Mouse (Mus musculus) testis, adult 10 weeks (tissue): ENCODE data around the gene Arhgef12. TPM values are rescaled to one million over a fixed set of nuclear protein-coding genes. Genes with fewer than 3 reads are reported as not detected.

Experiments used
- polyA plus RNA-seq: library from polyadenylated mRNA; stranded (reverse); fragments of 350-450 nt; fragmentation: Illumina TruSeq; extraction: RNeasy Lipid Tissue Mini Kit (QIAGEN cat#74804); gene quantifications from one replicate; pipeline ENCODE4 v1.2.3, GENCODE M21; 2014; ENCODE audit warnings: low read depth, low replicate concordance

Gene Arhgef12
- 12.2 TPM for polyA plus RNA-seq

DNA sequence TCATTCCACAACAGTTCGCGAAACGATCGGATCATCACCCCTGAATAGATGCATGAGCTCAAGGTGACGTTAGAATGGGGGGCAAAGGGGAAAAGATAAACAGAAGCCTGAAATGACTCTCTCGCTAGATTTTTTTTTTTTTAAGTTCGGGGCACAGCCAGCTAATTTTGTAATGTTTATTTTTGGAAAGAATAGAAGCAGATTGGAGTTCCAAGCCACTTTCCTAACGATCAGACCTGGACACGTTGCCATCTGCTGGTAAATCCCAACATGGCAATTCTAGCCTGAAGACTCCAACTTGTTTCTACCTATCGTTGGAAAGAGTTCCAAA, at the start of gene Arhgef12:
Arhgef12 (minus strand) TSS at position 53 of the 331 bp plus-strand sequence.

DNA sequence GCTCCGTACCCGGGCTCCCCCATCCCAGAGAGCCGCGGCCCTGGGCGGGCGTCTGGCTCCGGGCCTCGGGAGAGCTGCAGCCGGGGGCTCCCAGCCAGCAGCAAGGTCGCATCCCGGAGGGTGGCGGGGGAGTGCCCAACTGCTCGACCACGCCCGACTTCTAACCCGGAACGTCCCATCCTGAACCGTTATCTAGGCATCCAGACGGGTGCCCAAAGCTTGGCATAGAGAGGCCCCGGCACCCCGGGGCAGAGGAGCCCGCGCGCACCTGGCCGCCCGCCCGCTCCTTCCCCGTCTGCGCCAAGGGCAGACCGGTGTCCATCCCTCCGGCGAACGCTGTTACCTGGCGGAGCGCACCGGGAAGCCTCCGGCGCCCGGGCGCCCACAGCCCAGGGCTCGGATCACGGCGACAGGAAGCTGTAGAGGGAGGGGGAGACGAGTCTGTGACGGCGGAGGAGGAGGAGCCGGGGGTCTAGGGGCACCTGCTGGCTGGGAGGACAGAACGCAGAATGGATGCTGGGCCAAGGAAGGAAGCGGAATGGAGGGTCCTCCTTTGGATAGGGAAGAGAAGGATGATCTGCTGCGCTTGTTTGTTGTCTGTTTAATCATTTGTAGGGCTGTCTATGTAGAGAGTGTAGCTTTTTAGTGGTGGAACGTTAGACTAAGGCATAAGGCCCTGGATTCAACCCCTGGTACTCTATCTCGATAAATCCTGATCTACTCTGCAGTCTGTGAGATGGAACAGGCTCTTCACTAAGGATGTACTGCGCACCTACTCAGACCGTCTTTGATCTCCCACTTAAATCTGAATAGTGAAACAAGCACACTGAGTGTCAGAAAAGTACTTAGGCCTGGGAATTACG, 9.3 kb upstream of the Arhgef12 start, which contains the start of gene Tmem136:
Tmem136 (minus strand) TSS at position 437 of the 863 bp plus-strand sequence.

DNA sequence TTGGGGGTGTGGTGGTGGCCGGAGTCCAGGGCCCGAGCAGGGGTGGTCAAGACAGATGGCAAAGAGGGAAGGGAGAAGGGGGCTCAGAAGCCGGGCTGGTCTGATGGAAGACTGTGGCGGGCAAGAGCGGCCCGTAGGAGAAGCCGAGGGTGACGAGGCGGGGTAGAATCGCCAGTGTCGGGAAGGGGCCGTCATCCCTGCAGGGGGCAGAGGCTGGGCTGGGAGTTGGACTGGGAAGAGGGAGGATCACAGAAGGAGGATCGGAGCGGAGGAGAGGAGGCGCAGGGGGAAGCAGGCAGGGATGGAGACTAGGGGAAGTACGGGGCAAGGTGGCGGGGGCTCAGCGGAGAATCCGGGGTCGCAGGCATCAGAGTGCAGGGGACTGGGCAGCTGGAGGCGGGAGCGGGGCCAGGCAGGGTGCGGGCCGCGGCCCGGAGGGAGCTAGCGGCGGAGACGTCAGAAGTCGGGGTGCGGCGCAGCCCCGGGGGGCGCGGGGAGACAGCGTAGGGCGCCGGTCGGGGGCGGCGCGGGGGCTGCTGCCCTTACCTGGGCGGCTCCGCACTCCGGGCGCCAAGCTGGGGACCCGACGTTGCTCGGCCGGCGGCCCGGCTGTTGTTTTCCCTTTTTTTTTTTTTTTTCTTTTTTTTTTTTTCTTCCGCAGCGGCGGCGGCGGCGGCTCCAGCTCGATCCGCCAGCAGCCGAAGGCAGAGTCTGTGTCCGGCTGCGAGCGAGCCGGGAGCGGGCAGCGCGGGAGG, 163.1 kb downstream of the Arhgef12 start, which contains the start of gene Grik4:
Grik4 (minus strand) TSS at position 713 of the 755 bp plus-strand sequence.

Other genes with a start within 250 kb of the Arhgef12 start
- gene Grik4, start 162.7 kb downstream of the Arhgef12 start, polyA plus RNA-seq, result 0.27 TPM
- gene Tmem136, start 9.3 kb upstream of the Arhgef12 start, polyA plus RNA-seq, result 0.48 TPM
- 1.1 TPM for gene Pou2f3, start 103.1 kb upstream of the Arhgef12 start, polyA plus RNA-seq
- not detected for gene Oaf, start 132.7 kb upstream of the Arhgef12 start, polyA plus RNA-seq
- gene Trim29, start 203.6 kb upstream of the Arhgef12 start, polyA plus RNA-seq, result not detected